ENCODE assay signal across 16 mouse cellular contexts in genomic region chr11:109269283-109269661, GRCm38 (mm10). TPM values are rescaled to one million over a fixed set of nuclear protein-coding genes. Genes with fewer than 3 reads are reported as not detected.
DNase-seq lines count a peak whose midpoint lies in the region; ATAC-seq and TF ChIP-seq lines count a peak whose summit lies in the region.
"Had no signal": no experiment of that assay in that cellular context is flagged by ENCODE, and none has a peak within 500 bp of the region (broad histone marks: within the 10 kb centered on the region; RNA-seq: fewer than 3 reads in every experiment).

No protein-coding gene starts in this region.

- H3K4me3 ChIP-seq in forebrain, embryonic 13.5 days = no peak overlapping the region
- no peak overlapping the region for H3K4me3 ChIP-seq in forebrain, embryonic 12.5 days (replicated peaks)
- H3K4me3 ChIP-seq in midbrain, embryonic 12.5 days = no peak overlapping the region
- H3K4me3 ChIP-seq in midbrain, postnatal 0 days (ENCODE audit: low read depth, low read length) = no peak overlapping the region
- peak overlapping the region; percentile 2; the same call in 1 of the 2 replicates for H3K4me3 ChIP-seq in limb, embryonic 13.5 days
- H3K4me3 ChIP-seq in neural tube, embryonic 15.5 days (replicated peaks) = no peak overlapping the region
- H3K4me3 ChIP-seq: embryonic facial prominence, embryonic 12.5 days; heart, adult 2 months; lung, embryonic 15.5 days had no signal

- no peak for ATAC-seq in forebrain, embryonic 13.5 days
- no peak for ATAC-seq in forebrain, embryonic 12.5 days (ENCODE audit: low FRiP score)
- ATAC-seq in midbrain, embryonic 12.5 days (ENCODE audit: low FRiP score, low read depth) = no peak
- ATAC-seq in midbrain, postnatal 0 days (ENCODE audit: low FRiP score) = no peak
- 0 out of 2 replicates have a peak, but pooled peaks have one; percentile 12 for ATAC-seq in limb, embryonic 13.5 days (ENCODE audit: low FRiP score, low read depth)
- no peak for ATAC-seq in neural tube, embryonic 15.5 days (ENCODE audit: low FRiP score)

- no peaks in the 10 kb centered on the region for H3K9me3 ChIP-seq in forebrain, embryonic 13.5 days (replicated peaks)
- no peaks in the 10 kb centered on the region for H3K9me3 ChIP-seq in forebrain, embryonic 12.5 days
- no peaks in the 10 kb centered on the region for H3K9me3 ChIP-seq in midbrain, embryonic 12.5 days
- no peaks in the 10 kb centered on the region for H3K9me3 ChIP-seq in midbrain, postnatal 0 days (ENCODE audit: low read length)
- H3K9me3 ChIP-seq in limb, embryonic 13.5 days = no peaks in the 10 kb centered on the region
- H3K9me3 ChIP-seq in neural tube, embryonic 15.5 days (replicated peaks) = no peaks in the 10 kb centered on the region
- H3K9me3 ChIP-seq: embryonic facial prominence, embryonic 12.5 days; lung, embryonic 15.5 days had no signal

- no peak for DNase-seq in midbrain, postnatal 0 days (ENCODE audit: low spot score)
- no peak for DNase-seq in left cerebral cortex, adult 8-10 months (ENCODE audit: low spot score in 2 of 2)
- no peak for DNase-seq in urinary bladder, postnatal 36 days (ENCODE audit: low spot score in 2 of 2)
- DNase-seq: cerebellum, adult 9-11 months; heart, adult 2 months; heart, postnatal 36 days; right cerebral cortex, postnatal 25 days; thymus, postnatal 14 days had no signal

- peak overlapping the region; percentile 20; the same call in 1 of the 2 replicates for H3K27ac ChIP-seq in forebrain, embryonic 13.5 days
- H3K27ac ChIP-seq in forebrain, embryonic 12.5 days = no peak overlapping the region; the same call in 1 of the 2 replicates
- peak overlapping the region; percentile 56 for H3K27ac ChIP-seq in midbrain, embryonic 12.5 days (replicated peaks)
- no peak overlapping the region for H3K27ac ChIP-seq in midbrain, postnatal 0 days (ENCODE audit: low read depth, low read length)
- peak overlapping the region; percentile 76 for H3K27ac ChIP-seq in limb, embryonic 13.5 days
- peak overlapping the region; percentile 67 for H3K27ac ChIP-seq in neural tube, embryonic 15.5 days (replicated peaks)
- H3K27ac ChIP-seq: embryonic facial prominence, embryonic 12.5 days; heart, adult 2 months; lung, embryonic 15.5 days had no signal

- 74% methylated on average over 5 of the region's 5 CpGs for WGBS in forebrain, embryonic 13.5 days
- WGBS in forebrain, embryonic 12.5 days = 79% methylated on average over 5 of the region's 5 CpGs
- WGBS in midbrain, embryonic 12.5 days = 76% methylated on average over 5 of the region's 5 CpGs
- WGBS in midbrain, postnatal 0 days = 79% methylated on average over 5 of the region's 5 CpGs
- 53% methylated on average over 5 of the region's 5 CpGs for WGBS in limb, embryonic 13.5 days
- WGBS in neural tube, embryonic 15.5 days = 76% methylated on average over 5 of the region's 5 CpGs

- H3K36me3 ChIP-seq in forebrain, embryonic 13.5 days (ENCODE audit: poor library complexity, severe bottlenecking) = no peaks in the 10 kb centered on the region
- no peaks in the 10 kb centered on the region for H3K36me3 ChIP-seq in forebrain, embryonic 12.5 days (replicated peaks)
- no peaks in the 10 kb centered on the region for H3K36me3 ChIP-seq in midbrain, embryonic 12.5 days
- 0 out of 2 replicates have a peak, but pooled peaks cover 12% of the 10 kb centered on the region for H3K36me3 ChIP-seq in midbrain, postnatal 0 days (ENCODE audit: insufficient read depth, low read length)
- no peaks in the 10 kb centered on the region for H3K36me3 ChIP-seq in limb, embryonic 13.5 days
- peaks cover 4% of the 10 kb centered on the region; the same call in 1 of the 2 replicates for H3K36me3 ChIP-seq in neural tube, embryonic 15.5 days
- H3K36me3 ChIP-seq: embryonic facial prominence, embryonic 12.5 days; G1E; lung, embryonic 15.5 days had no signal

- H3K4me1 ChIP-seq in forebrain, embryonic 13.5 days = no peaks in the 10 kb centered on the region; the same call in 1 of the 2 replicates
- H3K4me1 ChIP-seq in forebrain, embryonic 12.5 days = peaks cover 12% of the 10 kb centered on the region
- H3K4me1 ChIP-seq in midbrain, embryonic 12.5 days = peaks cover 12% of the 10 kb centered on the region; the same call in 1 of the 2 replicates
- no peaks in the 10 kb centered on the region; the same call in 1 of the 2 replicates for H3K4me1 ChIP-seq in midbrain, postnatal 0 days (ENCODE audit: insufficient read depth, low read length)
- peaks cover 28% of the 10 kb centered on the region for H3K4me1 ChIP-seq in limb, embryonic 13.5 days
- H3K4me1 ChIP-seq in neural tube, embryonic 15.5 days = peaks cover 21% of the 10 kb centered on the region

- H3K4me2 ChIP-seq in forebrain, embryonic 13.5 days = no peak overlapping the region
- no peak overlapping the region for H3K4me2 ChIP-seq in forebrain, embryonic 12.5 days
- H3K4me2 ChIP-seq in midbrain, embryonic 12.5 days (replicated peaks) = no peak overlapping the region
- no peak overlapping the region for H3K4me2 ChIP-seq in midbrain, postnatal 0 days (ENCODE audit: low read depth, low read length, poor library complexity, severe bottlenecking)
- H3K4me2 ChIP-seq in limb, embryonic 13.5 days (replicated peaks) = peak overlapping the region; percentile 53
- peak overlapping the region; percentile 13; the same call in 1 of the 2 replicates for H3K4me2 ChIP-seq in neural tube, embryonic 15.5 days
- H3K4me2 ChIP-seq: embryonic facial prominence, embryonic 12.5 days; lung, embryonic 15.5 days had no signal

- H3K27me3 ChIP-seq in forebrain, embryonic 13.5 days = no peaks in the 10 kb centered on the region
- H3K27me3 ChIP-seq in forebrain, embryonic 12.5 days = no peaks in the 10 kb centered on the region
- H3K27me3 ChIP-seq in midbrain, embryonic 12.5 days = no peaks in the 10 kb centered on the region
- H3K27me3 ChIP-seq in midbrain, postnatal 0 days (ENCODE audit: insufficient read depth, low read length) = no peaks in the 10 kb centered on the region
- H3K27me3 ChIP-seq in limb, embryonic 13.5 days = no peaks in the 10 kb centered on the region
- H3K27me3 ChIP-seq in neural tube, embryonic 15.5 days (replicated peaks) = no peaks in the 10 kb centered on the region
- H3K27me3 ChIP-seq: embryonic facial prominence, embryonic 12.5 days; lung, embryonic 15.5 days had no signal

- TF ChIP-seq CTCF in midbrain, postnatal 0 days (IDR thresholded peaks at IDR 0.05) = no peak

- H3K9ac ChIP-seq in forebrain, embryonic 13.5 days = no peak overlapping the region
- H3K9ac ChIP-seq in forebrain, embryonic 12.5 days = no peak overlapping the region
- no peak overlapping the region for H3K9ac ChIP-seq in midbrain, embryonic 12.5 days (replicated peaks)
- no peak overlapping the region for H3K9ac ChIP-seq in midbrain, postnatal 0 days (replicated peaks; ENCODE audit: low read length, poor library complexity, severe bottlenecking)
- H3K9ac ChIP-seq in limb, embryonic 13.5 days = no peak overlapping the region
- H3K9ac ChIP-seq in neural tube, embryonic 15.5 days (replicated peaks) = no peak overlapping the region
- H3K9ac ChIP-seq: embryonic facial prominence, embryonic 12.5 days; lung, embryonic 15.5 days had no signal

RNA-seq across cellular contexts. Expression of gene Rgs9, which starts 28.7 kb away (rescaled TPM):
- polyA plus RNA-seq in forebrain, embryonic 13.5 days (2015; fragmentation: Nextera tagmentation; extraction: Ambion mirVana) = 3.0 and 3.5 TPM in 2 replicates
- 2.1 and 3.0 TPM in 2 replicates for polyA plus RNA-seq in forebrain, embryonic 12.5 days (2016; fragmentation: Nextera tagmentation; extraction: Ambion mirVana)
- polyA plus RNA-seq in midbrain, embryonic 12.5 days (2016; fragmentation: Nextera tagmentation; extraction: Ambion mirVana) = 3.8 and 4.3 TPM in 2 replicates
- total RNA-seq in midbrain, postnatal 0 days (2014; rRNA removed) = 33.8 and 42.1 TPM in 2 replicates
- 19.3 and 23.3 TPM in 2 replicates for polyA plus RNA-seq in midbrain, postnatal 0 days (2015; fragmentation: Nextera tagmentation; extraction: Ambion mirVana)
- 4.9 TPM in 2 replicates for polyA plus RNA-seq in limb, embryonic 13.5 days (2015; fragmentation: Nextera tagmentation; extraction: Ambion mirVana)
- 12.3 and 12.6 TPM in 2 replicates for polyA plus RNA-seq in neural tube, embryonic 15.5 days (2015; fragmentation: Nextera tagmentation; extraction: Ambion mirVana)
- total RNA-seq in left cerebral cortex, adult 8-10 months (2022) = 100 to 1,000 TPM; 118 to 133 (median 128) TPM
- polyA plus RNA-seq: G1E had no signal

Comparison
In these comparisons a context has a peak if more than half of its experiments do, and no peak if none do; other contexts are left out.
1. H3K27ac ChIP-seq: peak in forebrain, embryonic 13.5 days (single experiment), midbrain, embryonic 12.5 days (single experiment), limb, embryonic 13.5 days (single experiment) and neural tube, embryonic 15.5 days (single experiment); none in forebrain, embryonic 12.5 days (single experiment) and midbrain, postnatal 0 days (single experiment).
2. H3K4me2 ChIP-seq: peak in limb, embryonic 13.5 days (single experiment) and neural tube, embryonic 15.5 days (single experiment); none in forebrain, embryonic 13.5 days (single experiment), forebrain, embryonic 12.5 days (single experiment), midbrain, embryonic 12.5 days (single experiment) and midbrain, postnatal 0 days (single experiment).